Mouse (Mus musculus): ENCODE measurements at regions not wholly inside any gene's neighbourhood (a gene's known extent, or its start where the extent isn't known, plus 50 kb on each side); places are given as distances from the start of the nearest gene placed in this dataset.
"Not testable (repeated sequence)": the region's sequence is repeated elsewhere in the genome, so short reads cannot be mapped to it uniquely, and the experiment has no call there.

DNA sequence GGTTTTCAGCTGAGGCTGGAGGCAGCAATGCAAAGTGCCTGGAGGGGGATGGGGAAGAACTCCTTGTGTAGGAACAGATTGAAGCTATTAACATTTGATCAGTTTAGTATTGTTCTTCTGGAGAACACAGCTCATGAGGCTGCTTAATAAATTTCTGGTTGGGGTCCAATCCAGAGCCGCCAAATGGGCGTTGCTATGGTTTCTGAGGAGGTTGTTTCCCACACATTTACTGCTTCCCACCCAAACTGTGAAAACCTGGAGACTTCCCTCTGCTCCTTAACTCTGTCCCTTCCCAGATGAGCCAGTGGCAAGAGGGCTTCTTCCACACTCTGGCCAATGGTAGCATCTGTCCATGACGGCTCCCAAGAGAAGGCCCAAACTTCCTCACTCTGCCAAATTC, 113.2 kb upstream of the Klf4 start:
- no peaks in the 10 kb centered on the region for H3K36me3 ChIP-seq (ENCODE audit: control insufficient read depth, insufficient read depth)
- no peaks in the 10 kb centered on the region for H3K79me2 ChIP-seq (ENCODE audit: control insufficient read depth, insufficient read depth)
- H3K4me3 ChIP-seq, result no peak overlapping the region
- H3ac ChIP-seq (ENCODE audit: control insufficient read depth, insufficient read length), result no peak overlapping the region
- TF ChIP-seq TCF3 (IDR thresholded peaks at IDR 0.05; ENCODE audit: insufficient read length, low read depth), result no peak
- TF ChIP-seq REST (IDR thresholded peaks at IDR 0.05; ENCODE audit: insufficient read depth, insufficient read length), result no peak
- TF ChIP-seq MYOD1 (IDR thresholded peaks at IDR 0.05; ENCODE audit: control insufficient read depth in 1 of 3, insufficient read length in 2 of 3, low read depth in 2 of 3), result no peak
- no peak for TF ChIP-seq USF1 (IDR thresholded peaks at IDR 0.05; ENCODE audit: low read depth)
- TF ChIP-seq MYOG (IDR thresholded peaks at IDR 0.05; ENCODE audit: control insufficient read depth in 1 of 3, insufficient read depth in 1 of 3, insufficient read length in 2 of 3, low read depth in 2 of 3), result no peak
- no peak for TF ChIP-seq CEBPB (IDR thresholded peaks at IDR 0.05; ENCODE audit: insufficient read depth, poor library complexity, severe bottlenecking)
- no peak for TF ChIP-seq TCF12 (IDR thresholded peaks at IDR 0.05; ENCODE audit: insufficient read depth, poor library complexity, severe bottlenecking)
- TF ChIP-seq POLR2A (IDR thresholded peaks at IDR 0.05; ENCODE audit: insufficient read length, low read depth), result no peak
- TF ChIP-seq MAX (IDR thresholded peaks at IDR 0.05; ENCODE audit: low read depth), result no peak
- no peak for TF ChIP-seq SRF (IDR thresholded peaks at IDR 0.05; ENCODE audit: control insufficient read depth, insufficient read length, low read depth)
- TF ChIP-seq E2F4 (IDR thresholded peaks at IDR 0.05; ENCODE audit: insufficient read depth), result no peak
- TF ChIP-seq POLR2AphosphoS2 (IDR thresholded peaks at IDR 0.05; ENCODE audit: insufficient read length, low read depth), result no peak
- no peaks in the 10 kb centered on the region for H3K27me3 ChIP-seq (ENCODE audit: control insufficient read depth, insufficient read depth, insufficient read length)
- no peak overlapping the region for H3K4me2 ChIP-seq (ENCODE audit: low read depth)

DNA sequence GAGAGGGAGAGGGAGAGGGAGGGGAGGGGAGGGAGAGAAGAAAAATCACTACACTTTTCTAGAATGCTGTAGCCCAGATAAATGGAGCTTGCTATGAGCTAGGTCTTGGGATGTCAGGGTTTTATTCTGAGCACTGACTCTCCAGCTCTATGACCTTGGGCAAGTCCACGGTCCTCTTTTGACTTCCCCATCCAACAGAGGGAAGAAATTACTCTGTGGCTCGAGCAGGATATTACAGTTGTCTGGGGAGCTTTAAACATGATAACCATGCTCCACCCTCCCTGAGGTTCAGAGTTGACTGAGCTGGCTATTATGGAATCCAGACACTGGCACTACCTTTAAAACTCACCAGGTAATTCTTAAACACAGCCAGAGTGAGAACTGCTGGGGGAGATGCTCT, 112.6 kb upstream of the Klf4 start:
- Histone ChIP-seq H3K4me2 (ENCODE audit: low read depth) (no peak overlapping the region), H3ac (ENCODE audit: control insufficient read depth, insufficient read length) (no peak overlapping the region), H3K79me2 (ENCODE audit: control insufficient read depth, insufficient read depth) (no peaks in the 10 kb centered on the region), H3K27me3 (ENCODE audit: control insufficient read depth, insufficient read depth, insufficient read length) (no peaks in the 10 kb centered on the region), H3K36me3 (ENCODE audit: control insufficient read depth, insufficient read depth) (no peaks in the 10 kb centered on the region), H3K4me3 (no peak overlapping the region)
- no peak for TF ChIP-seq MYOD1 (IDR thresholded peaks at IDR 0.05; ENCODE audit: control insufficient read depth in 1 of 3, insufficient read length in 2 of 3, low read depth in 2 of 3)
- TF ChIP-seq MYOG (IDR thresholded peaks at IDR 0.05; ENCODE audit: control insufficient read depth in 1 of 3, insufficient read depth in 1 of 3, insufficient read length in 2 of 3, low read depth in 2 of 3), result no peak
- TF ChIP-seq REST (IDR thresholded peaks at IDR 0.05; ENCODE audit: insufficient read depth, insufficient read length), result no peak
- TF ChIP-seq TCF3 (IDR thresholded peaks at IDR 0.05; ENCODE audit: insufficient read length, low read depth), result no peak
- TF ChIP-seq E2F4 (IDR thresholded peaks at IDR 0.05; ENCODE audit: insufficient read depth), result no peak
- no peak for TF ChIP-seq POLR2AphosphoS2 (IDR thresholded peaks at IDR 0.05; ENCODE audit: insufficient read length, low read depth)
- TF ChIP-seq POLR2A (IDR thresholded peaks at IDR 0.05; ENCODE audit: insufficient read length, low read depth), result no peak
- no peak for TF ChIP-seq SRF (IDR thresholded peaks at IDR 0.05; ENCODE audit: control insufficient read depth, insufficient read length, low read depth)

DNA sequence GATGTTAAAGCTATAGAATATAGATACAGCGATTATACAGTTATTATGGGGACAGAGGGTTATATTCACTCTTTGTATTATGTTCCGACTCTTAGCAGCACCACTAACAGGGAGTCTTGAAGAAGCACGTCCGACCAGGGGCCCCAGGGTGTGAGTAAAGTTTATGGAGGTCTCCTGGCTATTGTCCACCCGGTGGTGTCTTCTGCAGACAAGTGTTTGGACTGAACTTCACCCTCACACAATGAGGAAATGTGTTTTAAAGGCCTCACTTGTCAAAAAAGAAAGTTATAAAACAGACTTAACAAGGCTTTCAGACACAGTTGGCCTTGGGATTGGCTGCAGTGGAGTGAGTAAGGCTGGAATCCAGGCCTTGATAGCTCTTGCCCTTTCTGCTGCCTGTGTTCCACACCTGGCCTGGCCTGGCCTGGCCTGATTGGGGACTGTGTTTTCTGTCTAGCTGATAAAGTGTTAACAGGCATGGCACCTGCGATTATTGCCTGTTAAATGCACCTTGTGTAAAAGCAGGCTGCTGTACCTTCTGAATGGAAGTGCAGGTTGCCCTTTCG, 102.8 kb upstream of the Klf4 start:
- H3K36me3 ChIP-seq (ENCODE audit: control insufficient read depth, insufficient read depth), result no peaks in the 10 kb centered on the region
- H3K27me3 ChIP-seq (ENCODE audit: control insufficient read depth, insufficient read depth, insufficient read length), result no peaks in the 10 kb centered on the region
- no peak overlapping the region for H3K4me2 ChIP-seq (ENCODE audit: low read depth)
- H3K79me2 ChIP-seq (ENCODE audit: control insufficient read depth, insufficient read depth), result no peaks in the 10 kb centered on the region
- TF ChIP-seq POLR2AphosphoS2 (IDR thresholded peaks at IDR 0.05; ENCODE audit: insufficient read length, low read depth) (no peak), MAX (IDR thresholded peaks at IDR 0.05; ENCODE audit: low read depth) (no peak), REST (IDR thresholded peaks at IDR 0.05; ENCODE audit: insufficient read depth, insufficient read length) (no peak), POLR2A (IDR thresholded peaks at IDR 0.05; ENCODE audit: insufficient read length, low read depth) (no peak), TCF12 (IDR thresholded peaks at IDR 0.05; ENCODE audit: insufficient read depth, poor library complexity, severe bottlenecking) (no peak), SRF (IDR thresholded peaks at IDR 0.05; ENCODE audit: control insufficient read depth, insufficient read length, low read depth) (no peak), MYOG (IDR thresholded peaks at IDR 0.05; ENCODE audit: control insufficient read depth in 1 of 3, insufficient read depth in 1 of 3, insufficient read length in 2 of 3, low read depth in 2 of 3) (no peak), TCF3 (IDR thresholded peaks at IDR 0.05; ENCODE audit: insufficient read length, low read depth) (no peak), E2F4 (IDR thresholded peaks at IDR 0.05; ENCODE audit: insufficient read depth) (no peak), USF1 (IDR thresholded peaks at IDR 0.05; ENCODE audit: low read depth) (no peak), CEBPB (IDR thresholded peaks at IDR 0.05; ENCODE audit: insufficient read depth, poor library complexity, severe bottlenecking) (no peak), MYOD1 (IDR thresholded peaks at IDR 0.05; ENCODE audit: control insufficient read depth in 1 of 3, insufficient read length in 2 of 3, low read depth in 2 of 3) (no peak)
- H3K4me3 ChIP-seq, result no peak overlapping the region
- no peak overlapping the region for H3ac ChIP-seq (ENCODE audit: control insufficient read depth, insufficient read length)

DNA sequence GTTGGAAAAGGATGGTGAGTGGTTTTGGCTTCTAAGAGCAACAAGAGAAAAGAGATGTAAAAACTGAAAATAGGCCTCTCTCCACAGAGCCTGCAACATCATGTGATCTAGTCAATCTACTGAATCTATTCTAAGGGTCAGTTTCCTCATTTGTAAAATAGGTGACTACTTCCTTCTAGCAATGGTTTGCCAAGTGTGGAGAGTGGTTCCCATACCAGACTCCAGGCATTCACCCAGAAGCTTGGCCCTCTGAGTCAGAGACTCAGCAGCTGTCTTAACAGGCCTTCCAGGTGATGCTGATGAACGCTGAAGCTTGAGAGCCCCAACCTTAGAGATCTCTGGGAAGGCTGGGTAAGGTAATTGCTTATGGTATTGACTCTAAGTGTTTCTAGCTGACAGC, 98.9 kb upstream of the Klf4 start:
- Histone ChIP-seq H3ac (ENCODE audit: control insufficient read depth, insufficient read length) (no peak overlapping the region), H3K36me3 (ENCODE audit: control insufficient read depth, insufficient read depth) (no peaks in the 10 kb centered on the region)

DNA sequence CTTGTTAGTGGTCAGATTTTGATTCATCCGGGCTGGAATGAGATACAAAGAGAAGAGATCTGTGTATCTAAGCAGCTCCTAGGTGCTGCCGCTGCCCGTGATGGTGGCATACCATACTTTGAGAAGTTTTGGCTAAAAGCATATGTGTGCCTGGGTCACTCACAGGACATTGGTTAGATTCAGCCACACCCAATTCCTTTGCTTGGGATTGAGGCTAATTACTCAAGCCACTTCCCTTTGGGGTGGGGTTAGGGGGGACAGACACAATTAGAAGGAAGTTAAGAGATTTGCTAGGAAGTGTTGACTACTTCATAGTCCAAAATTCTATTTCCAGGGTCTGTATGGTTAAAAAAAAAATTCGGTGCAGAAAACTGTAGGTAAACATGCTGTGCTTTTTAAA, 97.9 kb upstream of the Klf4 start:
- H3K4me2 ChIP-seq (ENCODE audit: low read depth); H3ac ChIP-seq (ENCODE audit: control insufficient read depth, insufficient read length); H3K79me2 ChIP-seq (ENCODE audit: control insufficient read depth, insufficient read depth); H3K27me3 ChIP-seq (ENCODE audit: control insufficient read depth, insufficient read depth, insufficient read length); H3K4me3 ChIP-seq; H3K36me3 ChIP-seq (ENCODE audit: control insufficient read depth, insufficient read depth): not testable (repeated sequence)

More for the DNA sequence above, 98.9 kb upstream of the Klf4 start:
- no peak for TF ChIP-seq POLR2A (IDR thresholded peaks at IDR 0.05; ENCODE audit: insufficient read length, low read depth)
- TF ChIP-seq MYOD1 (IDR thresholded peaks at IDR 0.05; ENCODE audit: control insufficient read depth in 1 of 3, insufficient read length in 2 of 3, low read depth in 2 of 3), result peak in 1 of 3 experiments; percentile 8
- peak; percentile 7 for TF ChIP-seq TCF12 (IDR thresholded peaks at IDR 0.05; ENCODE audit: insufficient read depth, poor library complexity, severe bottlenecking)
- no peak for TF ChIP-seq CEBPB (IDR thresholded peaks at IDR 0.05; ENCODE audit: insufficient read depth, poor library complexity, severe bottlenecking)
- peak in 1 of 3 experiments; percentile 26 for TF ChIP-seq MYOG (IDR thresholded peaks at IDR 0.05; ENCODE audit: control insufficient read depth in 1 of 3, insufficient read depth in 1 of 3, insufficient read length in 2 of 3, low read depth in 2 of 3)
- H3K4me2 ChIP-seq (ENCODE audit: low read depth), result no peak overlapping the region
- no peak overlapping the region for H3K4me3 ChIP-seq
- H3K27me3 ChIP-seq (ENCODE audit: control insufficient read depth, insufficient read depth, insufficient read length), result no peaks in the 10 kb centered on the region
- no peaks in the 10 kb centered on the region for H3K79me2 ChIP-seq (ENCODE audit: control insufficient read depth, insufficient read depth)

All from myocyte (in vitro differentiated cells).